Mouse (Mus musculus) forebrain, postnatal 0 days (tissue): Measurements from ENCODE around the gene Cdt1. TPM values are rescaled to one million over a fixed set of nuclear protein-coding genes. Genes with fewer than 3 reads are reported as not detected.

ENCODE experiments used
- ATAC-seq: fragments of 200-750 bp; cut with Nextera tagmentation; 2 replicates; pipeline ENCODE4 v1.8.0; 2017; ENCODE audit warnings: mild to moderate bottlenecking, moderate library complexity
- DNase-seq: peaks from one replicate; pipeline ENCODE4 v3.0.0-alpha.2; 2015
- H3K27ac ChIP-seq: fragments of 300-500 bp; sonication (generic); 2 replicates; pipeline ENCODE4 v1.5.1; 2014; ENCODE audit warnings: low read depth, mild to moderate bottlenecking, antibody characterized with exemption, low read length, moderate library complexity, mixed read lengths
- H3K27me3 ChIP-seq: fragments of 300-500 bp; sonication (generic); 2 replicates; pipeline ENCODE4 v1.6.1; 2014; ENCODE audit warnings: mild to moderate bottlenecking, low read length, mixed read lengths; ENCODE audit not compliant: insufficient read depth
- H3K36me3 ChIP-seq: fragments of 300-500 bp; sonication (generic); 2 replicates; pipeline ENCODE4 v1.6.1; 2014; ENCODE audit warnings: mild to moderate bottlenecking, moderate library complexity; ENCODE audit not compliant: insufficient read depth
- H3K4me1 ChIP-seq: fragments of 300-500 bp; sonication (generic); 2 replicates; pipeline ENCODE4 v1.6.1; 2014; ENCODE audit warnings: antibody characterized with exemption; ENCODE audit not compliant: insufficient read depth
- H3K4me2 ChIP-seq: fragments of 300-500 bp; sonication (generic); 2 replicates; pipeline ENCODE4 v1.6.1; 2014; ENCODE audit warnings: low read depth, mild to moderate bottlenecking, moderate library complexity
- H3K4me3 ChIP-seq: fragments of 300-500 bp; sonication (generic); 2 replicates; pipeline ENCODE4 v1.5.1; 2014; ENCODE audit warnings: low read depth, low read length, mixed read lengths
- H3K9ac ChIP-seq: fragments of 300-500 bp; sonication (generic); 2 replicates; pipeline ENCODE4 v1.6.1; 2014; ENCODE audit warnings: mild to moderate bottlenecking
- H3K9me3 ChIP-seq: fragments of 300-500 bp; sonication (generic); 2 replicates; pipeline ENCODE4 v1.6.1; 2016; ENCODE audit warnings: low read length
- CTCF ChIP-seq: sonication (generic); IDR thresholded peaks from 2 replicates; pipeline ENCODE4 v1.5.1; 2016; ENCODE audit warnings: antibody characterized with exemption, control low read depth, low read depth
- WGBS: fragments of 180-500 bp; shearing (Covaris S2); extraction: QIAGEN DNeasy Blood & Tissue Kit; methylation state at CpG from one replicate; pipeline ENCODE4 v1.1.7; 2014; 5-methylcytosine and 5-hydroxymethylcytosine counted together
- polyA plus RNA-seq: library from polyadenylated mRNA; unstranded; fragments of >200 nt; fragmentation: Nextera tagmentation; extraction: Ambion mirVana; gene quantifications from 2 replicates; pipeline ENCODE4 v1.2.1, GENCODE M21; 2015
- total RNA-seq: library from RNA; depleted of rRNA; stranded (reverse); fragments of >200 nt; gene quantifications from 2 replicates; pipeline ENCODE4 v1.2.3, GENCODE M21; 2014

The Cdt1 gene
- total and polyA plus RNA-seq, 2 experiments from 2014 or later = 6.1 to 14.9 TPM

GRCm38 (mm10) chr8:122579196-122579595 lies 11.4 kb downstream of the Cdt1 start:
- no peak overlapping the region for H3K4me2 ChIP-seq
- no peak overlapping the region for H3K9ac ChIP-seq
- H3K4me1 ChIP-seq = peaks cover 20% of the 10 kb centered on the region
- no peaks in the 10 kb centered on the region for H3K9me3 ChIP-seq
- no peak overlapping the region for H3K27ac ChIP-seq
- ATAC-seq = no peak
- H3K4me3 ChIP-seq = no peak overlapping the region
- WGBS = 22% methylated on average over 7 of the region's 7 CpGs
- peaks cover 2% of the 10 kb centered on the region; the same call in 1 of the 2 replicates for H3K36me3 ChIP-seq
- TF ChIP-seq CTCF = no peak
- H3K27me3 ChIP-seq = no peaks in the 10 kb centered on the region
- no peak for DNase-seq

GRCm38 (mm10) chr8:122580926-122581325 lies 13.1 kb downstream of the Cdt1 start:
- Histone ChIP-seq H3K27ac (no peak overlapping the region), H3K9me3 (no peaks in the 10 kb centered on the region), H3K27me3 (no peaks in the 10 kb centered on the region), H3K4me1 (peaks cover 9% of the 10 kb centered on the region), H3K4me3 (no peak overlapping the region), H3K9ac (no peak overlapping the region), H3K4me2 (no peak overlapping the region), H3K36me3 (no peaks in the 10 kb centered on the region)
- no peak for ATAC-seq
- 79% methylated on average over 15 of the region's 15 CpGs for WGBS
- no peak for DNase-seq
- TF ChIP-seq CTCF = no peak

- Histone ChIP-seq H3K4me1 (0 out of 2 replicates have a peak, but pooled peaks cover 3% of the 10 kb centered on the region), H3K4me2 (no peak overlapping the region), H3K4me3 (no peak overlapping the region), H3K27me3 (no peaks in the 10 kb centered on the region), H3K36me3 (no peaks in the 10 kb centered on the region), H3K27ac (no peak overlapping the region), H3K9me3 (no peaks in the 10 kb centered on the region), H3K9ac (no peak overlapping the region)
- 84% methylated on average over 9 of the region's 9 CpGs for WGBS
- no peak for ATAC-seq
- TF ChIP-seq CTCF = no peak
- DNase-seq = no peak
Observed at GRCm38 (mm10) chr8:122584981-122585380, 17.2 kb downstream of the Cdt1 start.

GRCm38 (mm10) chr8:122585411-122585891 lies 17.6 kb downstream of the Cdt1 start:
- TF ChIP-seq CTCF = no peak
- H3K36me3 ChIP-seq = no peaks in the 10 kb centered on the region
- 0 out of 2 replicates have a peak, but pooled peaks cover 3% of the 10 kb centered on the region for H3K4me1 ChIP-seq
- ATAC-seq (no peak), DNase-seq (no peak)
- no peak overlapping the region for H3K4me3 ChIP-seq
- H3K27me3 ChIP-seq = no peaks in the 10 kb centered on the region
- H3K9me3 ChIP-seq = no peaks in the 10 kb centered on the region
- 77% methylated on average over 14 of the region's 14 CpGs for WGBS
- no peak overlapping the region for H3K27ac ChIP-seq
- H3K4me2 ChIP-seq = no peak overlapping the region
- H3K9ac ChIP-seq = no peak overlapping the region

GRCm38 (mm10) chr8:122586171-122586570 lies 18.4 kb downstream of the Cdt1 start:
- TF ChIP-seq CTCF = no peak
- H3K9ac ChIP-seq = no peak overlapping the region
- H3K4me3 ChIP-seq = no peak overlapping the region
- WGBS = 24% methylated on average over 7 of the region's 7 CpGs
- no peaks in the 10 kb centered on the region for H3K27me3 ChIP-seq
- H3K4me1 ChIP-seq = 0 out of 2 replicates have a peak, but pooled peaks cover 3% of the 10 kb centered on the region
- no peaks in the 10 kb centered on the region for H3K36me3 ChIP-seq
- H3K4me2 ChIP-seq = no peak overlapping the region
- H3K27ac ChIP-seq = no peak overlapping the region
- no peaks in the 10 kb centered on the region for H3K9me3 ChIP-seq
- ATAC-seq = no peak
- no peak for DNase-seq

- Histone ChIP-seq H3K4me1 (0 out of 2 replicates have a peak, but pooled peaks cover 3% of the 10 kb centered on the region), H3K36me3 (no peaks in the 10 kb centered on the region), H3K4me2 (no peak overlapping the region), H3K9ac (no peak overlapping the region), H3K9me3 (no peaks in the 10 kb centered on the region), H3K27me3 (no peaks in the 10 kb centered on the region), H3K27ac (no peak overlapping the region), H3K4me3 (no peak overlapping the region)
- DNase-seq (no peak), ATAC-seq (no peak)
- no peak for TF ChIP-seq CTCF
- WGBS = 82% methylated on average over 10 of the region's 10 CpGs
Observed at GRCm38 (mm10) chr8:122586749-122587148, 18.9 kb downstream of the Cdt1 start.

- H3K4me1 ChIP-seq = no peaks in the 10 kb centered on the region
- H3K9me3 ChIP-seq = no peaks in the 10 kb centered on the region
- ATAC-seq (no peak), DNase-seq (no peak)
- no peak overlapping the region for H3K4me3 ChIP-seq
- H3K27me3 ChIP-seq = no peaks in the 10 kb centered on the region
- no peak for TF ChIP-seq CTCF
- WGBS = 80% methylated on average over 12 of the region's 12 CpGs
- peak overlapping the region; percentile 35; the same call in 1 of the 2 replicates for H3K27ac ChIP-seq
- H3K36me3 ChIP-seq = no peaks in the 10 kb centered on the region
- H3K9ac ChIP-seq = no peak overlapping the region
- no peak overlapping the region for H3K4me2 ChIP-seq
Observed at GRCm38 (mm10) chr8:122593240-122593639, 25.4 kb downstream of the Cdt1 start.
